Mouse (Mus musculus) embryonic fibroblast, embryonic 13.5 days (primary cell): ENCODE measurements around the gene Accs.

ENCODE experiments used
- CTCF ChIP-seq: IDR thresholded peaks from 2 replicates; pipeline ENCODE4 v1.5.1; 2011; ENCODE audit warnings: mild to moderate bottlenecking, control low read depth, low read length, moderate library complexity, borderline replicate concordance; ENCODE audit not compliant: insufficient read depth
- POLR2A ChIP-seq: IDR thresholded peaks from 2 replicates; pipeline ENCODE4 v1.6.1; 2011; ENCODE audit warnings: low read depth, mild to moderate bottlenecking, control low read depth, low read length, moderate library complexity

- TF ChIP-seq CTCF = no peak
- TF ChIP-seq POLR2A = no peak
Measured at GRCm38 (mm10) chr2:93808071-93808470, 41.7 kb downstream of the Accs start.
